Mouse (Mus musculus) thymus, adult 2 months (tissue): Measurements from ENCODE around the gene Rnf212.

Source experiments
- CTCF ChIP-seq: fragments of 200-500 bp; IDR thresholded peaks from 2 replicates; pipeline ENCODE4 v1.5.1; 2012; ENCODE audit warnings: mild to moderate bottlenecking, control low read depth, low read length, moderate library complexity, borderline replicate concordance; ENCODE audit not compliant: control insufficient read depth, poor library complexity, insufficient read depth; ENCODE audit errors: extremely low read depth
- POLR2A ChIP-seq: fragments of 200-500 bp; IDR thresholded peaks from 2 replicates; pipeline ENCODE4 v1.6.1; 2012; ENCODE audit warnings: mild to moderate bottlenecking, low read length, control low read depth, moderate library complexity; ENCODE audit not compliant: control insufficient read depth, poor library complexity, insufficient read depth; ENCODE audit errors: extremely low read depth

DNA sequence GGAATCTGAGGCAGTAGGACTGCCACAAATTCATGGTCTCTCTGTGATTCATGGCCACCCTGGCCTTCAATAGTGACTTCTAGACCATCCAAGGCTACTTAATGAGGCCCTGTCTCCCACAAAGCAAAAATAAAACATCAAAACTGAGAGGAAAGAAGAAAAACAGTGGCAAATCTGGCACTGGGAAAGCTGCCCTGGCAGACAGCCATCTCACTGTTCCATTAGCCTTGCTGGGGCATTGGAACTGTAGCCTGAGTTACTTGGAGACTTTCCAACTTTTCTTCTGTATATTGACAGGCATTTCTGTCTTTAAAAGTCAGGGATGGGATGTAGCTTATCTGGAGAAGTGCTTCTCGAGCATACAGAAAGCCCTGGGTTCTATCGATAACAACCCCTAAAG, 48.5 kb upstream of the Rnf212 start:
- no peak for TF ChIP-seq CTCF
- no peak for TF ChIP-seq POLR2A
